Mouse (Mus musculus) T-helper 2 cell (primary cell): Measurements from ENCODE around the gene Ptprj.
"Not testable (repeated sequence)": the region's sequence is repeated elsewhere in the genome, so short reads cannot be mapped to it uniquely, and the experiment has no call there.

Experiments used
- in situ Hi-C: fragments of 300-600 bp; cut with MboI, MseI; formaldehyde crosslinking; loops from one replicate; pipeline ENCODE4 v1.15.1; 2025; ENCODE audit warnings: high pct_unique_total_duplicates

The Ptprj gene

GRCm38 (mm10) chr2:90429782-90430181 lies 150.7 kb downstream of the Ptprj start:
- in situ Hi-C loops: loop anchor here (10.0 kb wide), 1 partner anchor 75 kb away; no protein-coding TSS in a partner anchor

DNA sequence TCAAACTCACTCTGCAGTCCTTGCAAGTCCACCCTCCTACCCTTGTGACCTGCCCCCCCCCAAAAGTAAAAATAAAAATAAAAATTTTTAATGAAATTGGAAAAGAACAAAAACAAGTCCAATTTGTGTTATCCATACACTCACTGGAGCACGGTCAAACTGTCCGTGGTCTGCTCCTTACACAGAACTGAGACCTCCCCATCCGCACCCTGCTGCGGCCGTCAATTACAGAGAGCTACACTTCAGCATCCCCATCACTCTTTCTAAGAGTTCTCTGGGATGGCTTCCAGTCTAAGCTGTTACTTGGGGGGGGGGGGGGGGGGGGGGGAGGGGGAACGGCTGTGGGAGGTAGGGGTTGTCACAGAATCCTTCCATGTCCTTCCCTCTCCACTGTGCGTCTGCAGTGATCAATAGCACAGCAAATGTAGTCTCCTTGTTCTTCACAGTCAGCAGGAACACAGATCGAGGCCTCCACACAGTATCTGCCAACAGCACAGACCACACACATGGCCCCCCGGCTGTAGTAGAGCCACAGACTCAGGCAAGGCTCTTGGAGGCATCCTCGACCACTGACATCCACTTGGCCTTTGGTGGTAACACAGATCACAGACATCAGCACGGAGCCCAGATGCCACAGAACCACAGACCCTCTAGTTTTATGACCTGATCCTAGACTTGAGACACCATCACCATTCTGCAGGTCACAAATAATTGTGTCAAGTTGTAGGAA lies 151.3 kb downstream of the Ptprj start:
- in situ Hi-C loops: not testable (repeated sequence)

GRCm38 (mm10) chr2:90424937-90425336 lies 155.5 kb downstream of the Ptprj start:
- in situ Hi-C loops: loop anchor here (5.0 kb wide), 1 partner anchor 223 kb away; no protein-coding TSS in a partner anchor

DNA sequence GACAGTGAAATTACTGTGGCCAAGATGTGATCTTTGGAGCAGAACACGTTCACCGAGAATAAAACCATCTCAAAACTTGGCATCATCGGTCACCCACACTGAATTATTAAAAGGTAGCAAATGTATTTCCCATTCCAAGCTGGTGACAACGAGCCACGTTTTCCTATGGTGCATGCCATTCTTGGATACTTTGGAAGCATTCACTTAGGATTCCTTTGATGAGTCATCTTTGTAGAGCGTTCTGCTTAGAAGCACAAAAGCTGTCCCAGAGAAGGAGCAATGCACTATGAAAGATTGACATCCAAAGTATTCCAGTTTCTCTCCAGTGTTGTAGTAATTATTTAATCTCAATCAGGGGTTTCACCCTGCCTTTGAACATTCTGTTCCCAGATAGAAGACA lies 158.2 kb downstream of the Ptprj start:
- in situ Hi-C loops: loop anchor here (5.0 kb wide), 1 partner anchor 220 kb away; no protein-coding TSS in a partner anchor

- in situ Hi-C loops: not testable (repeated sequence)
These were observed 166.2 kb downstream of the Ptprj start for GRCm38 (mm10) chr2:90414110-90414821.

- in situ Hi-C loops: not testable (repeated sequence)
These were observed 181.8 kb downstream of the Ptprj start, which contains the start of gene Olfr1274-ps for GRCm38 (mm10) chr2:90398633-90399107. Olfr1274-ps (plus strand) TSS chr2:90398683.
